Mouse (Mus musculus): ENCODE results near the gene Irgm2. TPM values are rescaled to one million over a fixed set of nuclear protein-coding genes. Genes with fewer than 3 reads are reported as not detected.
"Not testable (repeated sequence)": the region's sequence is repeated elsewhere in the genome, so short reads cannot be mapped to it uniquely, and the experiment has no call there.

The Irgm2 gene
- total RNA-seq, 2 experiments from 2014 or later: 1.2 to 1.5 TPM

- DNase-seq (ENCODE audit: extremely low spot score in 1 of 2, low spot score in 2 of 2): no peak
- intact Hi-C loops (cut with DNase I): no loop called here
Observed at GRCm38 (mm10) chr11:58210321-58210886, 11.0 kb downstream of the Irgm2 start.

GRCm38 (mm10) chr11:58211062-58211681 lies 11.8 kb downstream of the Irgm2 start:
- no peak for DNase-seq (ENCODE audit: extremely low spot score in 1 of 2, low spot score in 2 of 2)
- intact Hi-C loops (cut with DNase I): no loop called here

DNA sequence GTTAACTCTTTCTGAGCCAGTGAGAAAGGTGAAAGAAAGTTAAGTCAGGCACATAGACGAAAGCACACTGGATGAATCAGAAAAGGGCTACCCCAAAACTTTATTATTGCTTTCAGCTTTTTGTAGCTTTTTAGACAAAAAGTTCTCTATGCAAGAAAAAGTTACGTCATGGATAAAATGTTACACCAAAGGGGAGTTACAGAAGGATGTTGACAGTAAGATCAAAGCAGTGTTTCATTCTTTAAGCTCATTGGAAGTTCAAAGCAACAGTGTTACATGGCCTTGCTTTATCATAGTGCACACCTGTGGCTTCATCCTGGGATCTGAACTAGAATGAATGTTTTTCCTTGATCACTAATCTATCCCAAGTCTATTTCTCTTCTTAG lies 12.3 kb downstream of the Irgm2 start:
- DNase-seq (ENCODE audit: extremely low spot score in 1 of 2, low spot score in 2 of 2): no peak
- intact Hi-C loops (cut with DNase I): no loop called here

DNA sequence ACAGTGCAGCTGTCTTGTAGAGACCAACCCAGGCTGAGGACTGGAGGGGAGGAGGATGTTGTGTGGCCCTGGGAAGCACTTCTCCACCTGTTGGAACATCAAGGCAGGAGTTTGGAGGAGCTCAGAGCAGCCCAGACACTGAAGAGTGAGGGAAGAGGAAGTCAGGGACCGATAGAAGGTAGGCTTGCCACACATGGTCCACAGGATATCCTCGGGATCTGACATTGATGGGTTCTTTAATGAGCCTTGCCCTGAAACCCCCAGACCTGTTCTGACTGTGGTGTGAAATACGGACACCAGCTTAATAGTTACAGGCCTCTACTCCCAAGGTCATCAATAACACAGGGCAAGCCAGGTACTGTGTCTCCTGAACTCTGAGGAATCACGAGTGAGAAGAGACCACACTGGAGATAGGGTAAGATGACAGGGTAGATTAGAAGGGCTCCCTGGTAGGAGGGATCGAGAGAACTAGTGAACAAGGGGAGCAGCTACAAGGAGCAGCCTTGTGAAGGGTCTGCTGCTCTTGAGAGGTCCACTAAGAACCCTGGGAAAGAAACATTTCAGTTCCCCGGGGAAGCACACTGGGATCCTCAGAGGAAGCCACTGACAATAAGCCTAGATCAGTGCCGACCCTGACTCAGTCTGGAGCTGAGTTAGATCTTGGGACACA lies 14.4 kb downstream of the Irgm2 start:
- DNase-seq (ENCODE audit: extremely low spot score in 1 of 2, low spot score in 2 of 2): no peak
- intact Hi-C loops (cut with DNase I): no loop called here

GRCm38 (mm10) chr11:58214391-58215048 lies 15.1 kb downstream of the Irgm2 start:
- intact Hi-C loops (cut with DNase I): no loop called here
- peak; percentile 34 to 85 for DNase-seq (ENCODE audit: extremely low spot score in 1 of 2, low spot score in 2 of 2)

- intact Hi-C loops (cut with DNase I): not testable (repeated sequence)
Observed at GRCm38 (mm10) chr11:58215049-58215430, 15.6 kb downstream of the Irgm2 start.

DNA sequence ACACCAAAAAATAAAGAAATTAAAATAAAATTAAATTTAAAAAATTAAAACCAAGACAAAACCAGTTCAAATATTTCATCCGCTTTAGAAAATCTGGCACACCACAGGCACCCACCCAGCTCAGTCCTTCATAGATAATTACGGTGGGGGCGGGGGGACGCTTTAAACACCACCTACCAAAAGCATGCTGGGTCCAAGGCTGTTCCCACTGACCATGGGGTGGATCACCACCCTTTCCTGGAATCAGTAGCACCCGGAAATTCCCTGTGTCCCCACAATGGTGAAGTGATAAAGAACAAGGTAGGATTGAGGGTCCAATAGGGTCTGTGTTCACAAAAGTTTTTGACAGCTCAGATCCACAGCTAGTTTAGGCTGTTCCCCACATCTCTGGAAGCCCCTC lies 16.4 kb downstream of the Irgm2 start:
- DNase-seq (ENCODE audit: extremely low spot score in 1 of 2, low spot score in 2 of 2): no peak
- intact Hi-C loops (cut with DNase I): no loop called here

More at GRCm38 (mm10) chr11:58215049-58215430, 15.6 kb downstream of the Irgm2 start:
- not testable (repeated sequence) for DNase-seq (ENCODE audit: extremely low spot score in 1 of 2, low spot score in 2 of 2)

DNA sequence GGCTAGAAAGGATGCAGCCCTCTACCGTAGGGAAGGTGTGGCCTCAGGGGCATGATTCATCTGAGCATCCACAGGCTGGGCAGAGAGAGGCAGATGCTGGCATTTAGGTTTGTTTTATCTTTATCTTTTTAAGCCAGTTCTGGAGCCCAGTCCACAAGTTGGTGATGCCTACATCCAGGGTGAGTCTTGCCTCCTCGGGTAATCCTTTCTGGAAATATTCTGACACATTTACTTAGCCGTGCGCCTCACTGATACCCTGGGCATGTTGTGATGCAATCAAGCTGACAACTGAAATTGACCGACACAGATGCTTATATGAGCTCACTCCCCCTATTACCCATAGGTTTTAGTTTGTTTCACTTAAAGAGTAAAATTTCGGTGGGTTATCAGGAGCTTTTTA lies 17.4 kb downstream of the Irgm2 start:
- DNase-seq (ENCODE audit: extremely low spot score in 1 of 2, low spot score in 2 of 2): no peak
- intact Hi-C loops (cut with DNase I): no loop called here

DNA sequence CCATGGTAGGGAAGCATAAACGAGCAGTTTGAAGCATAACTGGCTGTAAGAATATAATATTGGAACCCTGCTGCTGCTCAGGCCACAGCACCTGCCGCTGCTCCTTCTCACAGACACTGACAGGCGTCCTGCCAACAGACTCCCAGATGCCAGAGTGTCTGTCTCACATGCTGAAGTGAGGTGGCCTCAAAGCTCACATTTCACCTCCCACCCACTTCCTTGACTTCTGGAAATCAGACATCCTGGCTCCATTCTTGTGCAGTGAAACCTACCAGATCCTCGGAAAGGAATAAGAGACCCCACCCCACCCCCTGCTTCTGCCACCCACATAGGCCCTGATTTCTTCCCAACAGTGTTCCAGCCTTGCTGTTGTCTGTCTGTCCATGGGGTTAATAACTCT lies 24.3 kb downstream of the Irgm2 start:
- DNase-seq (ENCODE audit: extremely low spot score in 1 of 2, low spot score in 2 of 2): peak in 1 of 2 experiments; percentile 51
- intact Hi-C loops (cut with DNase I): loop anchor here (2.0 kb wide), 1 partner anchor 45 kb away; no protein-coding TSS in a partner anchor

DNA sequence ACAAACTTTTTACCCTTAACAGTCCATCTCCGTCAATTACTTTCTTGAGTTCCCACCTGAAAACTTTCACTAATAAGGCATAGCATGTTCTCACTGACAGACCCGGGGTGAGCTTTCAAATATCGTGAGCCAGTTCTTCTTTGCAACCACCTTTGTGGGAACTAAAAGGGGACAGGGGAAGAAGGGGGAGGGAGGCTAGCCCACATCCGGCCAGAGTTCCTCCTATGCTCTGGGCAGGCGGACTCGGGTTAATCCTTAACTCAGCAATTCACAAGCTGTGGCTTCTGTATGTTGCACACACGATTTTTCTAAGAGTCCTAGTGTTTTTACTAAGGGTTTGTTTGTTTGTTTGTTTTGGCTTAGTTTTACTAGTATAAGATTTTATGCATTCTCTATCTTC lies 24.9 kb downstream of the Irgm2 start:
- intact Hi-C loops (cut with DNase I): loop anchor here (2.0 kb wide), 1 partner anchor 46 kb away; no protein-coding TSS in a partner anchor
- peak in 1 of 2 experiments; percentile 47 for DNase-seq (ENCODE audit: extremely low spot score in 1 of 2, low spot score in 2 of 2)

DNA sequence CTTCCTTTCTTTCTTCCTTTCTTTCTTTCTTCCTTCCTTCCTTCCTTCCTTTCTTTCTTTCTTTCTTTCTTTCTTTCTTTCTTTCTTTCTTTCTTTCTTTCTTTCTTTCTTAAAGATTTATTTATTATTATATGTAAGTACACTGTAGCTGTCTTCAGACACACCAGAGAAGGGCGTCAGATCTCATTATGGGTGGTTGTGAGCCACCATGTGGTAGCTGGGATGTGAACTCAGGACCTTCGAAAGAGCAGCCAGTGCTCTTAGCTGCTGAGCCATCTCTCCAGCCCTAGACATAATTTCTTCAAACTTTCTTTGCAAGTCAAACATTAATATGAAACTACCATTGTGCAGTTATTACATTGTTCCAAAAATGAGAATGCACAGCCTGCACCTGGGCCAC lies 25.5 kb downstream of the Irgm2 start:
- not testable (repeated sequence) for DNase-seq (ENCODE audit: extremely low spot score in 1 of 2, low spot score in 2 of 2)
- intact Hi-C loops (cut with DNase I): loop anchor here (2.0 kb wide), 1 partner anchor 46 kb away; no protein-coding TSS in a partner anchor

DNA sequence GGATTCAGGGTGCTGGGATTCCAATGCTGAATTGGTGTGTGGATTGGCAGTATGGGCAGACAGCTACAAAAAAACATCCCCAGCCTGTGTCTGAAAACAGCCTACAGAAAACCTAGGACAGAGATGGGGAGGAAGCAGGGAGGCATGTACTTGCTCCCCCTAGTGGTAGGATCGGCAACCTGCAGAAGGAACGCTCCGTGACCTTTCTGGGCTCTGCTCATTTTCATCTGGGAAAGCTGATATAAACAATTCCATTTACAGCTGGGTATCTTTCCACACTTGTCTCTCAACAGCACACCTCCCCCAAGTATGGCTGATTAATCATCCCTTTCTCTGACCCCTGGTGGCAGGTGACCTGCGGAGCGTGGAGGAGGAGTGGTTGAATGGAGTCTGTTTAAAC lies 26.2 kb downstream of the Irgm2 start:
- intact Hi-C loops (cut with DNase I): loop anchor here (2.0 kb wide), 1 partner anchor 47 kb away; no protein-coding TSS in a partner anchor
- peak; percentile 31 to 64 for DNase-seq (ENCODE audit: extremely low spot score in 1 of 2, low spot score in 2 of 2)

- intact Hi-C loops (cut with DNase I): no loop called here
- no peak for DNase-seq (ENCODE audit: extremely low spot score in 1 of 2, low spot score in 2 of 2)
Observed at GRCm38 (mm10) chr11:58226425-58226824, 27.0 kb downstream of the Irgm2 start.

DNA sequence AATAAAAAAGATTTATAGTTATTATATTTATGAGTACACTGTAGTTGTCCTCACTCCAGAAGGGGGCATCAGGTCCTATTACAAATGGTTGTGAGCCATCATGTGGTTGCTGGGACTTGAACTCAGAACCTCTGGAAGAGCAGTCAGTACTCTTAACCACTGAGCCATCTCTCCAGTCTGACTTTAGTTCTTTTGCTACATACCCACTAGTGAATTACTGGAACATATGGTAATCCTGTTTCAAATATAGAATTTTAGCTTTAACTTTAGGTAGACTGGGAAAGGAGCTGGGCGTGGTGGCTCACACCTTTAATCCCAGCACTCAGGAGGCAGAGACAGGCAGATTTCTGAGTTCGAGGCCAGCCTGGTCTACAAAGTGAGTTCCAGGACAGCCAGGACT lies 28.6 kb downstream of the Irgm2 start:
- intact Hi-C loops (cut with DNase I); DNase-seq (ENCODE audit: extremely low spot score in 1 of 2, low spot score in 2 of 2): not testable (repeated sequence)

DNA sequence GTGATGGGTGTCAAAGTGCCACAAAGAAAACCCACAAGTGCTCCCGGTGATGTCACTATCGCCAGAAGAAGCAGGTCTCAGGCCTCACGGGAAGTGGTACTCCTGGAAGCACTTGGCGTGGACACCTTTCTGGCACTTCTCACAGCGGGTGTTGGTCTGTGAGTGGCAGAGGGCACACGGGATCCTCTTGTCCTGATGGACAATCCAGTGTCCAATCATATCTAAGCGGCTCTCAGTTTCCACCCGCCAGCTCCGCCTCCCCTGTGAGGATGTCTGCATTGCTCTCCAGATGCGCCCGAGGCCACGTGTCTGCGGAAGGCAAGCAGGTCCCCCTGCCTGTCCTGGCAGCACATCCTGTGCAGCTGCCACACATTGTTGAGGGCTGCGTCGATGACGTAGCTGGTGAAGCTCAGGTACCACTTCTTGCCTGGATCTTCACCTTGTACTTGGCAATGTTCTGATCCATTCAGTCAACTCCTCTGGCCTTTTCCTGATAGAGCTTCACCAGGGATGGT lies 31.0 kb downstream of the Irgm2 start:
- intact Hi-C loops (cut with DNase I): no loop called here
- no peak for DNase-seq (ENCODE audit: extremely low spot score in 1 of 2, low spot score in 2 of 2)

- DNase-seq (ENCODE audit: extremely low spot score in 1 of 2, low spot score in 2 of 2): no peak
- intact Hi-C loops (cut with DNase I): no loop called here
Observed at GRCm38 (mm10) chr11:58231156-58231555, 31.7 kb downstream of the Irgm2 start.

DNA sequence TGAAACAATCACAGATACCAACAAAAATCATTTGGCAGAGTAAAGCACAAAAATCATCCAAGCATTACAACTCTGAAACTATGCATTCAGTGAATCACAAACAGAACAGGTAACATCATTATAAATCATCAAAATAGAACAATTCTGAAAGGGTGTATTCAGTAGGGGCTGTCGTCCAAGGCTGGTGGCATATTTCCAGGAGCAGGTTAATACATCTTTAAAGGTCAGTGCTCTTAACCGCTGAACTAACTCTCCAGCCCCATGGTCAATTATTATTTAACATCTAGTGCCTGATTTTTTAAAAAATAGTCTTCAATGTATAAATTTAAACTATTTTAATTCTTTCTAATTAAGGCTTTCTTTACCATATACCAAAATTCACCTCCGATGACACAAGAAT lies 35.1 kb downstream of the Irgm2 start:
- DNase-seq (ENCODE audit: extremely low spot score in 1 of 2, low spot score in 2 of 2); intact Hi-C loops (cut with DNase I): not testable (repeated sequence)

GRCm38 (mm10) chr11:58235152-58235551 lies 35.7 kb downstream of the Irgm2 start:
- DNase-seq (ENCODE audit: extremely low spot score in 1 of 2, low spot score in 2 of 2): peak in 1 of 2 experiments; percentile 37
- intact Hi-C loops (cut with DNase I): no loop called here
